Mouse (Mus musculus): Measurements from ENCODE around the gene Slco1a6. TPM values are rescaled to one million over a fixed set of nuclear protein-coding genes. Genes with fewer than 3 reads are reported as not detected.
"Not testable (repeated sequence)": the region's sequence is repeated elsewhere in the genome, so short reads cannot be mapped to it uniquely, and the experiment has no call there.

The Slco1a6 gene
- 0.10 TPM in 1 of 2 replicates, not detected in the other for polyA plus RNA-seq (2015; fragmentation: Nextera tagmentation; extraction: Ambion mirVana)

- Histone ChIP-seq H3K4me2 (no peak within 1 kb of the TSS), H3K4me1 (replicated peaks) (no peaks in the 10 kb centered on the region), H3K27ac (replicated peaks) (no peak within 1 kb of the TSS), H3K36me3 (no peaks in the 10 kb centered on the region), H3K9ac (no peak within 1 kb of the TSS), H3K27me3 (no peaks in the 10 kb centered on the region), H3K9me3 (no peaks in the 10 kb centered on the region; the same call in 1 of the 2 replicates), H3K4me3 (no peak within 1 kb of the TSS)
- ATAC-seq (ENCODE audit: low read depth) = no peak
- 93% methylated on average over 4 of the region's 4 CpGs for WGBS
Measured at GRCm38 (mm10) chr6:142208421-142208820, at the start of gene Slco1a6. Gene Slco1a6 (minus strand): TSS chr6:142208521.

GRCm38 (mm10) chr6:142250738-142251307 is 42.5 kb upstream of the Slco1a6 start:
- H3K27ac ChIP-seq (replicated peaks); H3K36me3 ChIP-seq; H3K4me3 ChIP-seq; H3K4me2 ChIP-seq; H3K9me3 ChIP-seq; H3K9ac ChIP-seq; ATAC-seq (ENCODE audit: low read depth); H3K27me3 ChIP-seq; H3K4me1 ChIP-seq (replicated peaks): not testable (repeated sequence)
- WGBS = 94% methylated on average over 1 of the region's 1 CpGs

GRCm38 (mm10) chr6:142245065-142245464 is 36.7 kb upstream of the Slco1a6 start:
- H3K27me3 ChIP-seq = no peaks in the 10 kb centered on the region
- H3K9ac ChIP-seq = no peak overlapping the region
- no peak for ATAC-seq (ENCODE audit: low read depth)
- 89% methylated on average over 5 of the region's 5 CpGs for WGBS
- no peak overlapping the region for H3K4me2 ChIP-seq
- H3K4me1 ChIP-seq (replicated peaks) = no peaks in the 10 kb centered on the region
- no peak overlapping the region for H3K4me3 ChIP-seq
- H3K27ac ChIP-seq (replicated peaks) = no peak overlapping the region
- no peaks in the 10 kb centered on the region for H3K36me3 ChIP-seq
- no peaks in the 10 kb centered on the region for H3K9me3 ChIP-seq

- no peak overlapping the region for H3K9ac ChIP-seq
- no peaks in the 10 kb centered on the region for H3K9me3 ChIP-seq
- H3K36me3 ChIP-seq = no peaks in the 10 kb centered on the region
- no peak for ATAC-seq (ENCODE audit: low read depth)
- H3K27ac ChIP-seq (replicated peaks) = no peak overlapping the region
- H3K27me3 ChIP-seq = no peaks in the 10 kb centered on the region
- no peak overlapping the region for H3K4me3 ChIP-seq
- WGBS = 84% methylated on average over 1 of the region's 1 CpGs
- H3K4me1 ChIP-seq (replicated peaks) = no peaks in the 10 kb centered on the region
- no peak overlapping the region for H3K4me2 ChIP-seq
Measured at GRCm38 (mm10) chr6:142239468-142239867, 31.1 kb upstream of the Slco1a6 start.

GRCm38 (mm10) chr6:142220138-142220537 is 11.8 kb upstream of the Slco1a6 start:
- no peaks in the 10 kb centered on the region for H3K36me3 ChIP-seq
- H3K4me3 ChIP-seq = no peak overlapping the region
- H3K9me3 ChIP-seq = 0 out of 2 replicates have a peak, but pooled peaks cover 6% of the 10 kb centered on the region
- H3K27me3 ChIP-seq = no peaks in the 10 kb centered on the region
- H3K4me2 ChIP-seq = no peak overlapping the region
- H3K27ac ChIP-seq (replicated peaks) = no peak overlapping the region
- ATAC-seq (ENCODE audit: low read depth) = no peak
- no peaks in the 10 kb centered on the region for H3K4me1 ChIP-seq (replicated peaks)
- H3K9ac ChIP-seq = no peak overlapping the region

GRCm38 (mm10) chr6:142211821-142212220 is 3.5 kb upstream of the Slco1a6 start:
- H3K36me3 ChIP-seq = no peaks in the 10 kb centered on the region
- H3K9ac ChIP-seq = no peak overlapping the region
- no peaks in the 10 kb centered on the region for H3K4me1 ChIP-seq (replicated peaks)
- H3K27me3 ChIP-seq = no peaks in the 10 kb centered on the region
- H3K27ac ChIP-seq (replicated peaks) = no peak overlapping the region
- H3K9me3 ChIP-seq = no peaks in the 10 kb centered on the region; the same call in 1 of the 2 replicates
- ATAC-seq (ENCODE audit: low read depth) = no peak
- no peak overlapping the region for H3K4me3 ChIP-seq
- H3K4me2 ChIP-seq = no peak overlapping the region

GRCm38 (mm10) chr6:142209749-142210148 is 1.4 kb upstream of the Slco1a6 start:
- no peak overlapping the region for H3K9ac ChIP-seq
- no peak for ATAC-seq (ENCODE audit: low read depth)

GRCm38 (mm10) chr6:142200524-142200923 is 7.8 kb downstream of the Slco1a6 start:
- Histone ChIP-seq H3K4me1 (replicated peaks) (no peaks in the 10 kb centered on the region), H3K27me3 (no peaks in the 10 kb centered on the region), H3K27ac (replicated peaks) (no peak overlapping the region), H3K4me2 (no peak overlapping the region), H3K36me3 (no peaks in the 10 kb centered on the region), H3K9me3 (no peaks in the 10 kb centered on the region), H3K9ac (no peak overlapping the region), H3K4me3 (no peak overlapping the region)
- no peak for ATAC-seq (ENCODE audit: low read depth)

More at GRCm38 (mm10) chr6:142209749-142210148, 1.4 kb upstream of the Slco1a6 start:
- Histone ChIP-seq H3K4me1 (replicated peaks) (no peaks in the 10 kb centered on the region), H3K27me3 (no peaks in the 10 kb centered on the region), H3K36me3 (no peaks in the 10 kb centered on the region), H3K4me2 (no peak overlapping the region), H3K4me3 (no peak overlapping the region), H3K27ac (replicated peaks) (no peak overlapping the region), H3K9me3 (no peaks in the 10 kb centered on the region; the same call in 1 of the 2 replicates)

GRCm38 (mm10) chr6:142194245-142194644 is 14.1 kb downstream of the Slco1a6 start:
- Histone ChIP-seq H3K9me3 (no peaks in the 10 kb centered on the region), H3K4me3 (no peak overlapping the region), H3K9ac (no peak overlapping the region), H3K36me3 (no peaks in the 10 kb centered on the region), H3K27ac (replicated peaks) (no peak overlapping the region), H3K4me1 (replicated peaks) (no peaks in the 10 kb centered on the region), H3K27me3 (no peaks in the 10 kb centered on the region), H3K4me2 (no peak overlapping the region)
- no peak for ATAC-seq (ENCODE audit: low read depth)
- WGBS = 91% methylated on average over 8 of the region's 8 CpGs

- 87% methylated on average over 1 of the region's 1 CpGs for WGBS
- no peak overlapping the region for H3K4me3 ChIP-seq
- H3K9ac ChIP-seq = no peak overlapping the region
- no peaks in the 10 kb centered on the region for H3K4me1 ChIP-seq (replicated peaks)
- H3K36me3 ChIP-seq = no peaks in the 10 kb centered on the region
- H3K27ac ChIP-seq (replicated peaks) = no peak overlapping the region
- ATAC-seq (ENCODE audit: low read depth) = no peak
- no peaks in the 10 kb centered on the region for H3K9me3 ChIP-seq
- H3K4me2 ChIP-seq = no peak overlapping the region
- H3K27me3 ChIP-seq = no peaks in the 10 kb centered on the region
Measured at GRCm38 (mm10) chr6:142191962-142192361, 16.4 kb downstream of the Slco1a6 start.

GRCm38 (mm10) chr6:142187426-142187825 is 20.9 kb downstream of the Slco1a6 start:
- Histone ChIP-seq H3K9me3 (no peaks in the 10 kb centered on the region), H3K4me2 (no peak overlapping the region), H3K27me3 (no peaks in the 10 kb centered on the region), H3K9ac (no peak overlapping the region), H3K4me3 (no peak overlapping the region), H3K27ac (replicated peaks) (no peak overlapping the region), H3K36me3 (no peaks in the 10 kb centered on the region), H3K4me1 (replicated peaks) (no peaks in the 10 kb centered on the region)
- WGBS = 96% methylated on average over 3 of the region's 3 CpGs
- ATAC-seq (ENCODE audit: low read depth) = no peak

GRCm38 (mm10) chr6:142185868-142186415 is 22.4 kb downstream of the Slco1a6 start:
- H3K4me1 ChIP-seq (replicated peaks) = no peaks in the 10 kb centered on the region
- H3K36me3 ChIP-seq = no peaks in the 10 kb centered on the region
- 80% methylated on average over 2 of the region's 2 CpGs for WGBS
- H3K9ac ChIP-seq = no peak overlapping the region
- no peak overlapping the region for H3K4me2 ChIP-seq
- H3K9me3 ChIP-seq = no peaks in the 10 kb centered on the region
- no peak overlapping the region for H3K27ac ChIP-seq (replicated peaks)
- ATAC-seq (ENCODE audit: low read depth) = no peak
- no peaks in the 10 kb centered on the region for H3K27me3 ChIP-seq
- H3K4me3 ChIP-seq = no peak overlapping the region

GRCm38 (mm10) chr6:142163406-142163805 is 44.9 kb downstream of the Slco1a6 start:
- Histone ChIP-seq H3K4me1 (replicated peaks) (no peaks in the 10 kb centered on the region), H3K9ac (no peak overlapping the region), H3K9me3 (no peaks in the 10 kb centered on the region), H3K36me3 (no peaks in the 10 kb centered on the region), H3K27ac (replicated peaks) (no peak overlapping the region), H3K4me2 (no peak overlapping the region), H3K4me3 (no peak overlapping the region), H3K27me3 (no peaks in the 10 kb centered on the region)
- ATAC-seq (ENCODE audit: low read depth) = no peak
- 88% methylated on average over 5 of the region's 5 CpGs for WGBS

All from neural tube, embryonic 13.5 days (tissue).